8 mouse cellular contexts compared by ENCODE assay signal in genomic region chr9:63131957-63132602, GRCm38 (mm10). TPM values are rescaled to one million over a fixed set of nuclear protein-coding genes. Genes with fewer than 3 reads are reported as not detected.
A peak's percentile ranks its signal among the peaks of the same experiment; 100 is the strongest.
DNase-seq lines count a peak whose midpoint lies in the region; ATAC-seq and TF ChIP-seq lines count a peak whose summit lies in the region.

No protein-coding gene starts in this region.

- H3K4me3 ChIP-seq in ES-Bruce4 (ENCODE audit: low read depth, low read length), result peak overlapping the region; percentile 79
- H3K4me3 ChIP-seq in heart, embryonic 11.5 days (ENCODE audit: low read depth, low read length), result peak overlapping the region; percentile 70
- peak overlapping the region; percentile 74 for H3K4me3 ChIP-seq in kidney, embryonic 16.5 days (ENCODE audit: low read length)
- peak overlapping the region; percentile 65 for H3K4me3 ChIP-seq in lung, embryonic 16.5 days (ENCODE audit: low read length)

- 1% methylated on average over 28 of the region's 28 CpGs for WGBS in heart, embryonic 11.5 days (ENCODE audit: insufficient replicate concordance)
- WGBS in kidney, embryonic 16.5 days, result 3% methylated on average over 28 of the region's 28 CpGs
- 3% methylated on average over 28 of the region's 28 CpGs for WGBS in lung, embryonic 16.5 days

- 0 out of 2 replicates have a peak overlapping the region, but pooled peaks have one; percentile 8 for H3K27ac ChIP-seq in ES-Bruce4 (ENCODE audit: insufficient read depth, low read length)
- H3K27ac ChIP-seq in heart, embryonic 11.5 days (ENCODE audit: low read depth, low read length), result 0 out of 2 replicates have a peak overlapping the region, but pooled peaks have one; percentile 67
- peak overlapping the region; percentile 87 for H3K27ac ChIP-seq in kidney, embryonic 16.5 days (ENCODE audit: low read length)
- H3K27ac ChIP-seq in lung, embryonic 16.5 days (ENCODE audit: low read length), result peak overlapping the region; percentile 80; the same call in 1 of the 2 replicates

- no peaks in the 10 kb centered on the region for H3K9me3 ChIP-seq in ES-Bruce4 (replicated peaks; ENCODE audit: control insufficient read depth, insufficient read depth, low read length, poor library complexity, severe bottlenecking)
- H3K9me3 ChIP-seq in heart, embryonic 11.5 days (replicated peaks; ENCODE audit: control insufficient read depth, low read length), result no peaks in the 10 kb centered on the region
- H3K9me3 ChIP-seq in kidney, embryonic 16.5 days (ENCODE audit: low read length), result no peaks in the 10 kb centered on the region
- no peaks in the 10 kb centered on the region for H3K9me3 ChIP-seq in lung, embryonic 16.5 days (ENCODE audit: control insufficient read depth, low read length)

- no peaks in the 10 kb centered on the region; the same call in 1 of the 2 replicates for H3K27me3 ChIP-seq in ES-Bruce4 (ENCODE audit: control insufficient read depth, insufficient read depth, low read length, poor library complexity, severe bottlenecking)
- H3K27me3 ChIP-seq in heart, embryonic 11.5 days (ENCODE audit: control insufficient read depth, insufficient read depth, low read length), result peaks cover 35% of the 10 kb centered on the region
- H3K27me3 ChIP-seq in kidney, embryonic 16.5 days (ENCODE audit: insufficient read depth, low read length), result peaks cover 36% of the 10 kb centered on the region
- H3K27me3 ChIP-seq in lung, embryonic 16.5 days (ENCODE audit: control insufficient read depth, insufficient read depth, low read depth, low read length), result peaks cover 35% of the 10 kb centered on the region

- ATAC-seq in cerebellum, adult (ENCODE audit: insufficient number of reproducible peaks, low FRiP score, low TSS enrichment), result peak; percentile 32; the same call in 1 of the 2 replicates
- no peak for ATAC-seq in heart, embryonic 11.5 days (replicated peaks; ENCODE audit: insufficient number of reproducible peaks, low FRiP score, low TSS enrichment)
- ATAC-seq in kidney, embryonic 16.5 days (ENCODE audit: low FRiP score, low TSS enrichment), result peak; percentile 64; the same call in 1 of the 2 replicates
- peak; percentile 22; the same call in 1 of the 2 replicates for ATAC-seq in lung, embryonic 16.5 days (ENCODE audit: low read depth)

- TF ChIP-seq POLR2A in ES-Bruce4 (IDR thresholded peaks at IDR 0.05; ENCODE audit: insufficient read depth, low read length), result no peak

- no peaks in the 10 kb centered on the region for H3K4me1 ChIP-seq in ES-Bruce4 (ENCODE audit: control insufficient read depth, insufficient read depth, low read length)
- H3K4me1 ChIP-seq in heart, embryonic 11.5 days (ENCODE audit: control insufficient read depth, insufficient read depth, low read length), result peaks cover 7% of the 10 kb centered on the region; the same call in 1 of the 2 replicates
- peaks cover 32% of the 10 kb centered on the region for H3K4me1 ChIP-seq in kidney, embryonic 16.5 days (ENCODE audit: insufficient read depth, low read length)
- H3K4me1 ChIP-seq in lung, embryonic 16.5 days (replicated peaks; ENCODE audit: control insufficient read depth, insufficient read depth, low read length), result peaks cover 10% of the 10 kb centered on the region

- TF ChIP-seq CTCF in ES-Bruce4 (IDR thresholded peaks at IDR 0.05; ENCODE audit: low read depth, low read length), result no peak

- DNase-seq in cerebellum, postnatal 4 days (ENCODE audit: low spot score in 2 of 2), result no peak
- peak; percentile 66 to 72 for DNase-seq in cerebellum, postnatal 14 days
- peak; percentile 40 for DNase-seq in ovary, postnatal 10 days (ENCODE audit: low spot score)

- TF ChIP-seq EP300 in ES-Bruce4 (IDR thresholded peaks at IDR 0.05; ENCODE audit: insufficient read depth, low read depth, low read length), result 0 out of 2 replicates have a peak, but pooled peaks have one; percentile 34

- H3K4me2 ChIP-seq in heart, embryonic 11.5 days, result peak overlapping the region; percentile 90
- peak overlapping the region; percentile 83 for H3K4me2 ChIP-seq in kidney, embryonic 16.5 days (replicated peaks; ENCODE audit: low read depth, low read length)
- H3K4me2 ChIP-seq in lung, embryonic 16.5 days (ENCODE audit: low read depth, low read length), result peak overlapping the region; percentile 69

- H3K9ac ChIP-seq in ES-Bruce4 (ENCODE audit: low read depth, poor library complexity, severe bottlenecking), result peak overlapping the region; percentile 59
- H3K9ac ChIP-seq in heart, embryonic 11.5 days (ENCODE audit: low read depth, low read length), result peak overlapping the region; percentile 83
- peak overlapping the region; percentile 89 for H3K9ac ChIP-seq in kidney, embryonic 16.5 days (replicated peaks; ENCODE audit: low read length)
- peak overlapping the region; percentile 78 for H3K9ac ChIP-seq in lung, embryonic 16.5 days (ENCODE audit: low read length)

- H3K36me3 ChIP-seq in ES-Bruce4 (ENCODE audit: control insufficient read depth, insufficient read depth, low read length, poor library complexity, severe bottlenecking), result no peaks in the 10 kb centered on the region
- no peaks in the 10 kb centered on the region for H3K36me3 ChIP-seq in heart, embryonic 11.5 days (ENCODE audit: control insufficient read depth, insufficient read depth, low read length)
- no peaks in the 10 kb centered on the region for H3K36me3 ChIP-seq in kidney, embryonic 16.5 days (ENCODE audit: insufficient read depth, low read length)
- no peaks in the 10 kb centered on the region for H3K36me3 ChIP-seq in lung, embryonic 16.5 days (ENCODE audit: control insufficient read depth, insufficient read depth, low read length)

RNA-seq across cellular contexts. Expression of gene Skor1, which starts 16.7 kb away (rescaled TPM):
- polyA plus RNA-seq in ES-Bruce4 (2011; ENCODE audit: insufficient read depth, insufficient read length, low read depth, missing spikeins), result not detected in 2 replicates
- polyA plus RNA-seq in heart, embryonic 11.5 days (2014; fragmentation: Nextera tagmentation; extraction: Ambion mirVana), result not detected in 2 replicates
- polyA plus RNA-seq in kidney, embryonic 16.5 days (2015; fragmentation: Nextera tagmentation; extraction: Ambion mirVana), result not detected in 2 replicates
- polyA plus RNA-seq in lung, embryonic 16.5 days (2015; fragmentation: Nextera tagmentation; extraction: Ambion mirVana), result 0.09 TPM in 1 of 2 replicates, not detected in the other

Comparison
In these comparisons a context has a peak if more than half of its experiments do, and no peak if none do; other contexts are left out.
1. DNase-seq: peak in cerebellum, postnatal 14 days (2 of 2) and ovary, postnatal 10 days (single experiment); none in cerebellum, postnatal 4 days (0 of 2).
2. H3K27ac ChIP-seq: peak in every context shown above with its lines; median percentile 87 in kidney, embryonic 16.5 days; 80 in lung, embryonic 16.5 days; 67 in heart, embryonic 11.5 days; 8 in ES-Bruce4.
3. Peak in every context shown above with its lines, with median percentiles within 50 percentile points of each other: H3K4me3 ChIP-seq, H3K9ac ChIP-seq and H3K4me2 ChIP-seq.